Comparison of ENCODE assay signal across 8 mouse cellular contexts in the genomic region with DNA sequence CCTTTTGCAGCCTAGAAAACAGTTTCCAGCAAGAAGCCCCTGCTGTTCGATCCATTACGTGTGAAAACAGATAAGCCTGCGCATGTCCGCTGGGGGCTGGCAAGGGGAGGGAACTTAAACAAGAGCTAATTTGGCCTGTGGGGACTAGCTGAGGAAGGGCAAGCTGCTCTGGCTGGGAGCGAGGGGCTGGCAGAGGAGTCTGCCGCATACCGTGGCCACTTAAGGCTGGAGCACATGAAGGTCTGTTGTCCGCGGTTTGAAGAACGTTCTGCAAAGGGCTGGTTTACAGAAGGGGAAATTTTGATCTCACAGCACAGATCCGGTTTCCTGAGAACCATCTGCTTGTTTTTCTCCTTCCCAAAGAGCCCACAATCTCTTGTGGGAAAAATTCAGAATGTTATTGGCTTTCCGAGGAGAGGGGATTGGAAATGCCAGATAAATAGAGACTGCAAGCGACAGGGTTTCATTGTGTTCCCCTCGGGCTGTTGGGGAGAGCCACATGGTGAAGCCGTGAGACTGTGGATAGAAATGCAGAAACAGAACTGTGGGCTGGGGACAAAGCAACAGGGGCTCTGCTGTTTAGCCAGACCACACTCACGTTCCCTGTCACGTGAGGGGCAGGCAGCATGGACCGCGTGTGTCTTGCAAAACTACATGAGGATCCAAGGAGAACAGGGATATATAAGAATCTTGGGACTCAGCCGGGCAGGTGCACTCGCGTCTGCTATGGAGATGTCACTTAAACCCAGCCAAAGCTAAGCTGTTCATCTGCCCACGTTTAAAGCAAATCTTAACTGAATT. TPM values are rescaled to one million over a fixed set of nuclear protein-coding genes. Genes with fewer than 3 reads are reported as not detected.
DNase-seq lines count a peak whose midpoint lies in the region; ATAC-seq lines count a peak whose summit lies in the region.

No protein-coding gene starts in this region.

- H3K9ac ChIP-seq in kidney, embryonic 16.5 days (replicated peaks; ENCODE audit: low read length), result peak overlapping the region; percentile 28; the same call in 1 of the 2 replicates
- peak overlapping the region; percentile 67 for H3K9ac ChIP-seq in heart, embryonic 16.5 days (ENCODE audit: low read length)
- peak overlapping the region; percentile 48; the same call in 1 of the 2 replicates for H3K9ac ChIP-seq in midbrain, embryonic 13.5 days (replicated peaks)

- 31% methylated on average over 23 of the region's 23 CpGs for WGBS in kidney, embryonic 16.5 days
- WGBS in heart, embryonic 16.5 days, result 17% methylated on average over 23 of the region's 23 CpGs
- 20% methylated on average over 23 of the region's 23 CpGs for WGBS in midbrain, embryonic 13.5 days

- no peak overlapping the region for H3K27ac ChIP-seq in kidney, embryonic 16.5 days (ENCODE audit: low read length)
- H3K27ac ChIP-seq in heart, embryonic 16.5 days (ENCODE audit: low read length), result peak overlapping the region; percentile 42; the same call in 1 of the 2 replicates
- peak overlapping the region; percentile 59 for H3K27ac ChIP-seq in midbrain, embryonic 13.5 days

- no peaks in the 10 kb centered on the region for H3K9me3 ChIP-seq in kidney, embryonic 16.5 days (ENCODE audit: low read length)
- no peaks in the 10 kb centered on the region for H3K9me3 ChIP-seq in heart, embryonic 16.5 days (replicated peaks; ENCODE audit: control insufficient read depth, low read length)
- no peaks in the 10 kb centered on the region for H3K9me3 ChIP-seq in midbrain, embryonic 13.5 days

- no peak for DNase-seq in kidney, postnatal 10 days
- DNase-seq in embryo, embryonic 10.5 days (ENCODE audit: low spot score), result peak; percentile 61
- DNase-seq in layer of hippocampus, postnatal 25 days (ENCODE audit: extremely low spot score in 1 of 2, low spot score in 1 of 2), result peak; percentile 47 to 56
- peak; percentile 54 for DNase-seq in thymus, postnatal 14 days

- H3K36me3 ChIP-seq in kidney, embryonic 16.5 days (ENCODE audit: insufficient read depth, low read length), result no peaks in the 10 kb centered on the region
- no peaks in the 10 kb centered on the region for H3K36me3 ChIP-seq in heart, embryonic 16.5 days (ENCODE audit: control insufficient read depth, insufficient read depth)
- H3K36me3 ChIP-seq in midbrain, embryonic 13.5 days, result no peaks in the 10 kb centered on the region

- no peaks in the 10 kb centered on the region for H3K4me1 ChIP-seq in kidney, embryonic 16.5 days (ENCODE audit: insufficient read depth, low read length)
- H3K4me1 ChIP-seq in heart, embryonic 16.5 days (ENCODE audit: control insufficient read depth, insufficient read depth, low read length), result peaks cover 13% of the 10 kb centered on the region
- peaks cover 27% of the 10 kb centered on the region for H3K4me1 ChIP-seq in midbrain, embryonic 13.5 days (replicated peaks)

- no peak overlapping the region for H3K4me3 ChIP-seq in kidney, embryonic 16.5 days (ENCODE audit: low read length)
- H3K4me3 ChIP-seq in heart, embryonic 16.5 days (ENCODE audit: low read length), result peak overlapping the region; percentile 40
- peak overlapping the region; percentile 4; the same call in 1 of the 2 replicates for H3K4me3 ChIP-seq in midbrain, embryonic 13.5 days (replicated peaks)

- peak overlapping the region; percentile 22 for H3K4me2 ChIP-seq in kidney, embryonic 16.5 days (replicated peaks; ENCODE audit: low read depth, low read length)
- H3K4me2 ChIP-seq in heart, embryonic 16.5 days (ENCODE audit: low read depth, low read length), result peak overlapping the region; percentile 68
- peak overlapping the region; percentile 44 for H3K4me2 ChIP-seq in midbrain, embryonic 13.5 days (replicated peaks)

- no peaks in the 10 kb centered on the region; the same call in 1 of the 2 replicates for H3K27me3 ChIP-seq in kidney, embryonic 16.5 days (ENCODE audit: insufficient read depth, low read length)
- no peaks in the 10 kb centered on the region for H3K27me3 ChIP-seq in heart, embryonic 16.5 days (ENCODE audit: control insufficient read depth, insufficient read depth, low read length)
- H3K27me3 ChIP-seq in midbrain, embryonic 13.5 days, result peaks cover 4% of the 10 kb centered on the region; the same call in 1 of the 2 replicates

- ATAC-seq in kidney, embryonic 16.5 days (ENCODE audit: low FRiP score, low TSS enrichment), result no peak
- ATAC-seq in heart, embryonic 16.5 days (replicated peaks; ENCODE audit: extremely low read depth, insufficient read depth, low FRiP score), result no peak
- ATAC-seq in midbrain, embryonic 13.5 days, result peak; percentile 59
- no peak for ATAC-seq in monocyte, adult 5-6 weeks (replicated peaks; ENCODE audit: insufficient number of reproducible peaks, low FRiP score, low TSS enrichment, poor library complexity, severe bottlenecking)

RNA-seq across cellular contexts. Expression of gene Cd2, which starts 12.7 kb away (rescaled TPM):
- 0.22 TPM in 1 of 2 replicates, not detected in the other for polyA plus RNA-seq in kidney, embryonic 16.5 days (2015; fragmentation: Nextera tagmentation; extraction: Ambion mirVana)
- polyA plus RNA-seq in heart, embryonic 16.5 days (2015; fragmentation: Nextera tagmentation; extraction: Ambion mirVana), result 2.0 and 7.8 TPM in 2 replicates
- total RNA-seq in layer of hippocampus, postnatal 25 days (2021), result not detected
- polyA plus RNA-seq in midbrain, embryonic 13.5 days (2015; fragmentation: Nextera tagmentation; extraction: Ambion mirVana), result 0.13 TPM in 1 of 2 replicates, not detected in the other
- 271 to 498 TPM (median 274 TPM) in 3 replicates for total RNA-seq in monocyte, adult 5-6 weeks (2017)
